Mouse (Mus musculus) macrophage (primary cell): ENCODE results near the gene Parm1. TPM values are rescaled to one million over a fixed set of nuclear protein-coding genes. Genes with fewer than 3 reads are reported as not detected.

Source experiments
- H3K27ac ChIP-seq: fragments of 350-480 bp; formaldehyde crosslinking; 2 replicates; pipeline ENCODE4 v1.9.0; 2021
- H3K36me3 ChIP-seq: fragments of 350-480 bp; formaldehyde crosslinking; 2 replicates; pipeline ENCODE4 v1.9.0; 2021; ENCODE audit errors: inconsistent target
- H3K4me3 ChIP-seq: fragments of 350-480 bp; formaldehyde crosslinking; 2 replicates; pipeline ENCODE4 v1.9.0; 2021; ENCODE audit errors: inconsistent target
- H3K79me2 ChIP-seq: fragments of 350-480 bp; formaldehyde crosslinking; 2 replicates; pipeline ENCODE4 v1.9.0; 2021; ENCODE audit errors: inconsistent target
- WGBS: methylation state at CpG from one replicate; pipeline ENCODE4 v1.1.7; 2026; ENCODE audit warnings: inconsistent platforms; ENCODE audit not compliant: missing documents; 5-methylcytosine and 5-hydroxymethylcytosine counted together
- polyA plus RNA-seq: library from polyadenylated mRNA; stranded (reverse); fragments of 250-400 nt; gene quantifications from 3 replicates; pipeline ENCODE4 v1.2.4, GENCODE M21; 2018; ENCODE audit warnings: inconsistent platforms
- total RNA-seq, 78 experiments: library from RNA; depleted of rRNA; stranded (reverse); fragments of 250-400 nt; gene quantifications; 1 replicate in 9 of 78; 2 replicates in 24 of 78; 3 replicates in 43 of 78; 4 replicates in 2 of 78; pipeline ENCODE4 v1.2.4; 2018; ENCODE audit warnings: inconsistent platforms in 56 of 78

Parm1 gene
- total RNA-seq (2018; cell fraction: chromatin; rRNA removed): under 1 TPM in 1 of 26 experiments, not detected in 25; 0.66 TPM
- total RNA-seq (2018; cell fraction: cytosol; rRNA removed): under 1 TPM in 3 of 26 experiments, not detected in 23; 0.04 to 0.05 (median 0.04) TPM
- not detected for total RNA-seq (2018; cell fraction: nucleus; rRNA removed)
- not detected in 3 replicates for polyA plus RNA-seq

DNA sequence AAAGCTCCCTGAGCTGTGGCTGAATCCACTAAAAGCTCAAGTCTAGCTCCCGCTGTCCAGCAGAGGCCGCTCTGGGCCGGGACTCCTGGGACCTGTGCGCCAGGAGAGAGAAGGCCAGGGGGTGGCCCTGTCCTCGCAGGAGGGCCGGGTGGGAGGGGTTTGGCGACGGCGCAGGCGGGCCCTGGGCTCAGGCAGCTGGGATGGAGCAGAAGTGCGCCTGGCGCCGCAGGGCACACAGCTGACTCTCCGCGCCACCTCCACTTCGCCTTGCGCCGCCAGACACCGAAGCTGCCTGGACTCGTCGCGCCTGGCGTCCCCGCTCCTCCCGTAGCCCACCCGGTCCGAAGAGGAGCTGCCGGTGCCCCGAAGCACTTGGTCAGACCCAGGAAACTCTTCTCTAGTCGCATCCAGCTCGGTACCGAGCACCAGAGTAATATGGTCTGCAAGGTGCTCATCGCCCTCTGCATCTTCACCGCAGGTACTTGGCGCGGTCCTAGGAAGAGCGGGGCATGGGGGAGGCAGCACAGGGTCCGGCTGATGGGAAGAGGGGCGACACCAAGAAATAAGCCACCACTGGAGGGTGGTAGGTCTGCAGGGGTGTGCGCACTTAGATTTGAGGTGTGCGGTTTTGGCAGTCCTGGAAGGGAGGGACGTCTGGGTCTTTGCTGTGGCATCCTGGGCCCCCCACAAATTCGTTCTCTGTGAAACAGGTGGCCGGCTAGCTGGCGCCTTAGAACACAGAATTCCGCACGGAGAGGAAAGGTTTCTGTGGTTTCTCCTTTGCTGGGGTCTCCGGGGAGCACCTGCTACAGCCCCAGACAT, at the start of gene Parm1:
TSS of gene Parm1 (plus strand) at position 136 of the 822 bp plus-strand sequence.
- no peaks in the 10 kb centered on the region for H3K79me2 ChIP-seq
- H3K27ac ChIP-seq: no peak within 1 kb of the TSS
- 2% methylated on average over 48 of the region's 48 CpGs for WGBS
- H3K36me3 ChIP-seq: no peaks in the 10 kb centered on the region
- no peak within 1 kb of the TSS for H3K4me3 ChIP-seq

GRCm38 (mm10) chr5:91475241-91475640, 42.2 kb upstream of the Parm1 start:
- Histone ChIP-seq H3K4me3 (no peak overlapping the region), H3K36me3 (no peaks in the 10 kb centered on the region), H3K27ac (no peak overlapping the region), H3K79me2 (no peaks in the 10 kb centered on the region)
- WGBS: 91% methylated on average over 7 of the region's 7 CpGs

DNA sequence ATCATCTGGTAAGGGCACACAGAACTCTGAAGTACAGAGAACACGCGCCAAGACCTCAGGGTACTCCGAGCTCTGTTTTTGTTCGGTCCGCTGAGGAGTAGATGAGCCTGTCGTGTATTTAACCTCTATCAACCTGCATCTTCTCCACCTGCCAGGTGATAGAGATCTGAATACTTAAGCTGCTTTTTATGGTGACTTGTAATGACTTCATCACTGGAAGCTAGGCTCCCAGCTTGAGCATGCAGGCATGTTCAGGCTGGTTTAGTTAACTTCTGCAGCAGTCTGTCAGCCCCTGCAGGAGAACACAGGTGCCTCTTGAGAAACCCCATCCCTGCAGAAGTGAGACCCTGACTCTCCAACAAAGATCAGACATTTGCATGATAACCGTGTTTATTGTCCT, 40.6 kb upstream of the Parm1 start:
- Histone ChIP-seq H3K4me3 (no peak overlapping the region), H3K36me3 (no peaks in the 10 kb centered on the region), H3K79me2 (no peaks in the 10 kb centered on the region), H3K27ac (no peak overlapping the region)
- 94% methylated on average over 7 of the region's 7 CpGs for WGBS

DNA sequence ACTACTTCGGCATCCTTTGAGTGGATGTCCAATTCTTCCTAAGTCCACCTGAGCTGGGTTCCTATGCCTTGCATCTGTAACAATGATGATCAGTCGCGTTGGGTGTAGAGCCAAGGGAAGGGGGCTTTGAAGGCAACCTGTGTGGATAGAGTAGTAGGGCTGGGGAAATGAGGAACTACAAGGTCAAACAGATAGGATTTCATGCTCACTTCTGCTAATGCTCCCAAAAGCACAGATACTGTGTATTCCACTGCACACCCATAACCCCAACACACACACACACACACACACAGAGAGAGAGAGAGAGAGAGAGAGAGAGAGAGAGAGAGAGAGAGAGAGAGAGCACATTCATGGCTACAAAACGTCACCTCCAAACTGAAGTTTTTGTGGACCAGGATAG, 38.7 kb upstream of the Parm1 start:
- Histone ChIP-seq H3K4me3 (no peak overlapping the region), H3K27ac (no peak overlapping the region), H3K36me3 (no peaks in the 10 kb centered on the region), H3K79me2 (no peaks in the 10 kb centered on the region)
- 75% methylated on average over 4 of the region's 4 CpGs for WGBS

DNA sequence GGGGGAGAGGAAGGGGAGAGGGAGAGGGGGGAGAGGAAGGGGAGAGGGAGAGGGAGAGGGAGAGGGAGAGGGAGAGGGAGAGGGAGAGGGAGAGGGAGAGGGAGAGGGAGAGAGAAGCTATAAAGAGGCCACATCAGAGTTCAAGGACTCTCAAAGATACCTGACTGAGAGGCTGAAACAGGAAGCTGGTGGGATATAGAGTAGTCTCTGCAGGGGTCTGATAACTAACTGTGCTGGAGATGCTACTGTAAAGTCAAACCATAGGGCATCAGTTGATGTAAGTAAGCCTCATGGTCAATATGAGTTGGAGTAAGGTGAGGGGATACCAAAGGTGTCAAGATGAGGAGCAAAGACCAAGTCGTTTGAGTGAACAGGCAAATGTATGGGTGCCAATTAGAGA, 37.3 kb upstream of the Parm1 start:
- no peak overlapping the region for H3K4me3 ChIP-seq
- no peaks in the 10 kb centered on the region for H3K36me3 ChIP-seq
- no peaks in the 10 kb centered on the region for H3K79me2 ChIP-seq
- WGBS: 73% methylated on average over 1 of the region's 1 CpGs
- no peak overlapping the region for H3K27ac ChIP-seq

GRCm38 (mm10) chr5:91484324-91484723, 33.1 kb upstream of the Parm1 start:
- WGBS: 92% methylated on average over 1 of the region's 1 CpGs
- Histone ChIP-seq H3K4me3 (no peak overlapping the region), H3K79me2 (no peaks in the 10 kb centered on the region), H3K27ac (no peak overlapping the region), H3K36me3 (no peaks in the 10 kb centered on the region)

DNA sequence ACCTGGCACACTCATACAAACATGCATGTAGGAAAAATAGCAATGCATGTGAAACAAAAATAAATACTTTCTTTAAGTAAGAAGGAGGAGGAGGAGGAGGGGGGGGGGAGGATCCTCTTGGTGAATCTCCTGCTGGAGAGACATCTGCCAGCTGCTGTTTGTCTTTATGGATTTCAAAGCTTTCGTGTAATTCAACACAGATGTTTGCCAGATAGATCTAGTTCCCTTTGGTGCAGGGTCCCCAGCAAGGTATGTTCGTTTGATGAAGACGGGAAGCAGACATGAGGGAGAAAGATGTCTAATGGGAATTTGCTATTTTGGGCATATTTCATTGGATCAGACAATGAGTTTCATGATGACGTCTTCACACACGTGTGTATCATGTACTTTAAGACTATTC, 23.0 kb upstream of the Parm1 start:
- Histone ChIP-seq H3K36me3 (no peaks in the 10 kb centered on the region), H3K27ac (no peak overlapping the region), H3K4me3 (no peak overlapping the region), H3K79me2 (no peaks in the 10 kb centered on the region)
- 84% methylated on average over 5 of the region's 5 CpGs for WGBS

GRCm38 (mm10) chr5:91501361-91501760, 16.1 kb upstream of the Parm1 start:
- Histone ChIP-seq H3K27ac (no peak overlapping the region), H3K4me3 (no peak overlapping the region), H3K36me3 (no peaks in the 10 kb centered on the region), H3K79me2 (no peaks in the 10 kb centered on the region)
- 100% methylated on average over 1 of the region's 1 CpGs for WGBS

DNA sequence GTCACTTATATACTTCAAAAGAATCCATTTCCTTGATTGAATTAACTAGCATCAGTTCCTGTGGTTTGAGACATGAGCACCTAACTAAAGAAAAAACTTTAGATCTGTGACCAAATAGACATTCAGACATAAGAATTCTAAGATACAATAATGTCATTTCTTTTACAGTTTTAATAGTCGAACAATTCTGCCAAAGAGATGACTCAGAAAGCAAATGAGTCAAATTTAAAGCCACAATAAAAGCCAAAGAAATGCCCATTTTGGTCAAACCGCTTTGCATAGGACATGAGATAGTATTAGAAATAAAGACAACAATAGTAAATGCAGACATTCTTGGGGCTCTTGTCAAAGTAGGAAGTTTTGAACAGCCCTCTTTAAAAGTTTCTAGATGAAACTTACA, 15.0 kb upstream of the Parm1 start:
- Histone ChIP-seq H3K79me2 (no peaks in the 10 kb centered on the region), H3K36me3 (no peaks in the 10 kb centered on the region), H3K4me3 (no peak overlapping the region), H3K27ac (no peak overlapping the region)
- WGBS: 75% methylated on average over 2 of the region's 2 CpGs

DNA sequence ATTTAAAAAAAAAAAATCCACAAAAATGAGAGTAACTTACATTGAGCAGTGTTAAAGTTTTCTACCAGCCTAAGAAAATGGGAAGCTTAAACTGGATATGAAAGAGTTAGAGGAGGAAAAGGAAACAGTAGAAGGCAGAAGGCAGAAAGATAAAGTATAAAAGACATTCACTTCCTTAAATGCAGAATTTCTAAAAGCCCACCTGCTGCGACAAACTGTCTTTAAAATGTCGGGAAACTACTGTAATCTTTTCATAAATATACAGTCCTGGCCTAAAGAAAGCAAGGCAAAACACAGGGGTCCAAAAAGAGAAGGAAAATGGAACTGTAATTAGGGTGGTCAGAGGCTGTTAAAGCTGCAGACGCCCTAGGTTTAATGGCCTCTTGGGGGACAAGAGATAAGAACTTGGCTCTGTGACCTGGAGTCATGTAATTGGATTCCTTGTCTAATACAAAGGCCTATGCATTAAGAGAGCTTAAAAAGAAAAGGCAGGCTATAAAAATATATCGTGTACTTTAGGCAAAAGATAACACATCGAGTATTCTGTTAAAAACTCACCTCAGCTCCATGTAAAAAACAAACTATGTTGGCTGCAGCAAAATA, 13.0 kb upstream of the Parm1 start:
- no peak overlapping the region for H3K27ac ChIP-seq
- H3K36me3 ChIP-seq: no peaks in the 10 kb centered on the region
- 33% methylated on average over 5 of the region's 5 CpGs for WGBS
- no peak overlapping the region for H3K4me3 ChIP-seq
- H3K79me2 ChIP-seq: no peaks in the 10 kb centered on the region

GRCm38 (mm10) chr5:91517077-91517476, 338 bp upstream of the Parm1 start:
- Histone ChIP-seq H3K79me2 (no peaks in the 10 kb centered on the region), H3K36me3 (no peaks in the 10 kb centered on the region), H3K27ac (no peak overlapping the region), H3K4me3 (no peak overlapping the region)
- 16% methylated on average over 6 of the region's 6 CpGs for WGBS

GRCm38 (mm10) chr5:91518302-91518790, 931 bp downstream of the Parm1 start:
- 3% methylated on average over 16 of the region's 16 CpGs for WGBS
- Histone ChIP-seq H3K79me2 (no peaks in the 10 kb centered on the region), H3K36me3 (no peaks in the 10 kb centered on the region), H3K27ac (no peak overlapping the region), H3K4me3 (no peak overlapping the region)

GRCm38 (mm10) chr5:91518946-91519345, 1.5 kb downstream of the Parm1 start:
- Histone ChIP-seq H3K79me2 (no peaks in the 10 kb centered on the region), H3K36me3 (no peaks in the 10 kb centered on the region), H3K27ac (no peak overlapping the region), H3K4me3 (no peak overlapping the region)
- 33% methylated on average over 7 of the region's 7 CpGs for WGBS

- H3K36me3 ChIP-seq: no peaks in the 10 kb centered on the region
- WGBS: 69% methylated on average over 4 of the region's 4 CpGs
- no peak overlapping the region for H3K27ac ChIP-seq
- H3K4me3 ChIP-seq: no peak overlapping the region
- no peaks in the 10 kb centered on the region for H3K79me2 ChIP-seq
These were observed 2.1 kb downstream of the Parm1 start for GRCm38 (mm10) chr5:91519521-91519920.
